Mouse (Mus musculus) WW6 (cell line): ENCODE results near the gene Cenpa.
A peak's percentile ranks its signal among the peaks of the same experiment; 100 is the strongest.
"Not testable (repeated sequence)": the region's sequence is repeated elsewhere in the genome, so short reads cannot be mapped to it uniquely, and the experiment has no call there.

ENCODE experiments used
- DNase-seq: peaks from one replicate; pipeline ENCODE4 v3.0.0-alpha.2; 2013; ENCODE audit warnings: low read depth, low spot score

The Cenpa gene

GRCm38 (mm10) chr5:30646036-30646435, 20.5 kb upstream of the Cenpa start:
- DNase-seq, result no peak

GRCm38 (mm10) chr5:30647396-30647795, 19.2 kb upstream of the Cenpa start:
- DNase-seq, result no peak

- DNase-seq, result peak; percentile 48
Measured at GRCm38 (mm10) chr5:30647815-30648560, 18.6 kb upstream of the Cenpa start, which contains the start of gene Slc35f6. Gene Slc35f6, plus strand, starts transcription at chr5:30647933.

- DNase-seq, result no peak
Measured at GRCm38 (mm10) chr5:30649558-30649957, 17.0 kb upstream of the Cenpa start.

- no peak for DNase-seq
Measured at GRCm38 (mm10) chr5:30650756-30651155, 15.8 kb upstream of the Cenpa start.

GRCm38 (mm10) chr5:30651554-30651953, 15.0 kb upstream of the Cenpa start:
- no peak for DNase-seq

GRCm38 (mm10) chr5:30653246-30653645, 13.3 kb upstream of the Cenpa start:
- DNase-seq, result no peak

- DNase-seq, result no peak
Measured at GRCm38 (mm10) chr5:30655042-30655441, 11.5 kb upstream of the Cenpa start.

GRCm38 (mm10) chr5:30655526-30656195, 10.9 kb upstream of the Cenpa start:
- DNase-seq, result no peak

- DNase-seq, result no peak
Measured at GRCm38 (mm10) chr5:30659042-30659441, 7.5 kb upstream of the Cenpa start.

GRCm38 (mm10) chr5:30660278-30660677, 6.3 kb upstream of the Cenpa start:
- no peak for DNase-seq

- no peak for DNase-seq
Measured at GRCm38 (mm10) chr5:30660813-30661212, 5.8 kb upstream of the Cenpa start.

GRCm38 (mm10) chr5:30665360-30665759, 1.2 kb upstream of the Cenpa start:
- DNase-seq, result no peak

GRCm38 (mm10) chr5:30665968-30666367, 609 bp upstream of the Cenpa start:
- no peak for DNase-seq

GRCm38 (mm10) chr5:30667215-30667614, 638 bp downstream of the Cenpa start:
- no peak for DNase-seq

- no peak for DNase-seq
Measured at GRCm38 (mm10) chr5:30667686-30668085, 1.1 kb downstream of the Cenpa start.

GRCm38 (mm10) chr5:30668637-30669495, 2.3 kb downstream of the Cenpa start:
- no peak for DNase-seq

GRCm38 (mm10) chr5:30669496-30669830, 2.9 kb downstream of the Cenpa start:
- no peak for DNase-seq

- no peak for DNase-seq
Measured at GRCm38 (mm10) chr5:30670091-30670490, 3.5 kb downstream of the Cenpa start.

- DNase-seq, result no peak
Measured at GRCm38 (mm10) chr5:30674001-30674400, 7.4 kb downstream of the Cenpa start.

- DNase-seq, result no peak
Measured at GRCm38 (mm10) chr5:30676800-30677199, 10.2 kb downstream of the Cenpa start.

- not testable (repeated sequence) for DNase-seq
Measured at GRCm38 (mm10) chr5:30678069-30678468, 11.5 kb downstream of the Cenpa start.
